Mouse (Mus musculus) ES-E14 (cell line): ENCODE data around the gene Ptpra.

Experiments used
- CHD2 ChIP-seq: IDR thresholded peaks from 2 replicates; pipeline ENCODE4 v1.6.1; 2014; ENCODE audit warnings: mild to moderate bottlenecking, low read depth, low read length, inconsistent platforms
- HCFC1 ChIP-seq: IDR thresholded peaks from 2 replicates; pipeline ENCODE4 v1.6.1; 2012; ENCODE audit warnings: low read length, inconsistent platforms, borderline replicate concordance; ENCODE audit not compliant: insufficient read depth
- MAFK ChIP-seq: IDR thresholded peaks from 2 replicates; pipeline ENCODE4 v1.6.1; 2014; ENCODE audit warnings: mild to moderate bottlenecking, low read depth, low read length, inconsistent platforms; ENCODE audit not compliant: insufficient read depth
- ZNF384 ChIP-seq: IDR thresholded peaks from 2 replicates; pipeline ENCODE4 v1.6.1; 2012; ENCODE audit warnings: low read depth, low read length, inconsistent platforms

GRCm38 (mm10) chr2:130586016-130586415 is 135.9 kb downstream of the Ptpra start:
- TF ChIP-seq MAFK (no peak), HCFC1 (no peak), ZNF384 (no peak), CHD2 (no peak)
